Mouse (Mus musculus): Measurements from ENCODE around the gene Trio.

Gene Trio

DNA sequence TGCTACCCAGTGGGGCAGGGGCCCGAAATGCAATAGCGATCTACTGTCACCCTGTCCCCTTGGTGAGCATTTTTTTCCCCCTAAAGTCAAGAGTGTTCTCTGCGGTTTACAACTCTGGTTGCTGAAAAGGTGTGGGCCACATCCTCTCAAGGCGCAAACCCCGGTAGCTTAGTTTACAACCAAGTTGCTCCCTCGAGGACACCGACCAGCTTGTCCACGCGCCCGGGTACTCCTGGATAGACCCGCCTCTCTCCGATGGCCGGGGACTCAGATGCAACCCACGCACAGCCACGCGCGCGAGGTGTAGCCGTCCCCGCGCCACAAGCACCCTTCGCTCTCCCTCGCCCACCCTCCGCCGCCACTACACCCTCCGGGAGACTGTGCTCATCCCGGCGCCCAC lies 344.7 kb downstream of the Trio start:
- DNase-seq (ENCODE audit: low spot score in 2 of 2): peak; percentile 72 to 87
